Mouse (Mus musculus) CH12.LX (cell line): ENCODE results near the gene Agpat3. TPM values are rescaled to one million over a fixed set of nuclear protein-coding genes. Genes with fewer than 3 reads are reported as not detected.

Experiments used
- DNase-seq: peaks from one replicate; pipeline ENCODE4 v3.0.0-alpha.2; 2013; ENCODE audit errors: extremely low read depth
- H3K27ac ChIP-seq: 2 replicates; pipeline ENCODE4 v1.5.1; 2012; ENCODE audit warnings: low read depth, mild to moderate bottlenecking, control low read depth, moderate library complexity; ENCODE audit not compliant: insufficient read depth
- H3K27me3 ChIP-seq: replicated peaks from 2 replicates; pipeline ENCODE3; 2012; ENCODE audit warnings: inconsistent platforms
- H3K36me3 ChIP-seq, 2 experiments: replicated peaks in 1 of 2; 2 replicates each; pipeline versions ENCODE3 to v1.6.1; 2012; ENCODE audit warnings: inconsistent platforms in 1 of 2, low read length in 1 of 2, mild to moderate bottlenecking in 1 of 2, mixed read lengths in 1 of 2, moderate library complexity in 1 of 2; ENCODE audit not compliant: control insufficient read depth in 1 of 2, insufficient read depth in 1 of 2
- H3K4me1 ChIP-seq, 2 experiments: 2 replicates each; pipeline ENCODE4 v1.6.1; 2012; ENCODE audit warnings: inconsistent platforms in 1 of 2, moderate library complexity in 1 of 2; ENCODE audit not compliant: insufficient read depth in 2 of 2, control insufficient read depth in 1 of 2
- H3K4me2 ChIP-seq: 2 replicates; pipeline ENCODE4 v1.6.1; 2012; ENCODE audit warnings: low read depth, mild to moderate bottlenecking, control low read depth; ENCODE audit not compliant: poor library complexity, insufficient read depth, severe bottlenecking
- H3K4me3 ChIP-seq, 3 experiments: fragments of 150-350 bp in 1 of 3; sonication (generic) in 1 of 3; replicated peaks in 1 of 3; 2 replicates each; pipeline versions ENCODE3 to v1.5.1; 2011 to 2012; ENCODE audit warnings: low read depth in 2 of 3, low read length in 2 of 3, mild to moderate bottlenecking in 2 of 3, moderate library complexity in 2 of 3, control low read depth in 1 of 3, improper control_type of control experiment in 1 of 3, inconsistent platforms in 1 of 3, mixed read lengths in 1 of 3; ENCODE audit not compliant: poor library complexity in 1 of 3
- H3K79me2 ChIP-seq: replicated peaks from 2 replicates; pipeline ENCODE4 v1.6.1; 2012; ENCODE audit warnings: mild to moderate bottlenecking, moderate library complexity; ENCODE audit not compliant: control insufficient read depth, poor library complexity, insufficient read depth, severe bottlenecking; ENCODE audit errors: extremely low read depth
- H3K9ac ChIP-seq: 2 replicates; pipeline ENCODE4 v1.6.1; 2012; ENCODE audit warnings: low read depth, mild to moderate bottlenecking, control low read depth, moderate library complexity; ENCODE audit not compliant: insufficient read depth
- H3K9me3 ChIP-seq: replicated peaks from 2 replicates; pipeline ENCODE3; 2012; ENCODE audit warnings: low read length, inconsistent platforms, mixed read lengths
- BHLHE40 ChIP-seq: IDR thresholded peaks from 2 replicates; pipeline ENCODE4 v1.6.1; 2011; ENCODE audit warnings: mild to moderate bottlenecking, low read depth, low read length, improper control_type of control experiment
- CHD1 ChIP-seq: IDR thresholded peaks from 2 replicates; pipeline ENCODE4 v1.6.1; 2012; ENCODE audit warnings: low read depth, low read length, improper control_type of control experiment, inconsistent platforms
- CHD2 ChIP-seq: IDR thresholded peaks from 2 replicates; pipeline ENCODE4 v1.6.1; 2011; ENCODE audit warnings: low read length, improper control_type of control experiment
- E2F4 ChIP-seq: IDR thresholded peaks from 2 replicates; pipeline ENCODE4 v1.6.1; 2011; ENCODE audit warnings: low read depth, low read length, improper control_type of control experiment; ENCODE audit not compliant: insufficient replicate concordance
- ELF1 ChIP-seq: IDR thresholded peaks from 2 replicates; pipeline ENCODE4 v1.6.1; 2014; ENCODE audit warnings: low read depth, mild to moderate bottlenecking, inconsistent platforms, low read length, improper control_type of control experiment
- ETS1 ChIP-seq: conservative IDR thresholded peaks from 2 replicates; pipeline ENCODE4 v1.6.1; 2012; ENCODE audit warnings: low read depth, mild to moderate bottlenecking, inconsistent platforms, low read length, improper control_type of control experiment, moderate library complexity
- HCFC1 ChIP-seq: IDR thresholded peaks from 2 replicates; pipeline ENCODE4 v1.6.1; 2012; ENCODE audit warnings: low read depth, mild to moderate bottlenecking, inconsistent platforms, low read length, improper control_type of control experiment
- IRF4 ChIP-seq: IDR thresholded peaks from 2 replicates; pipeline ENCODE4 v1.6.1; 2014; ENCODE audit warnings: low read depth, mild to moderate bottlenecking, inconsistent platforms, low read length, improper control_type of control experiment
- JUN ChIP-seq: IDR thresholded peaks from 2 replicates; pipeline ENCODE4 v1.6.1; 2011; ENCODE audit warnings: low read depth, mild to moderate bottlenecking, low read length, improper control_type of control experiment, moderate library complexity; ENCODE audit not compliant: insufficient read depth
- JUND ChIP-seq: conservative IDR thresholded peaks from 2 replicates; pipeline ENCODE4 v1.6.1; 2011; ENCODE audit warnings: low read depth, low read length, improper control_type of control experiment
- KAT2A ChIP-seq: IDR thresholded peaks from 2 replicates; pipeline ENCODE4 v1.6.1; 2012; ENCODE audit warnings: low read length, improper control_type of control experiment, inconsistent platforms; ENCODE audit not compliant: insufficient replicate concordance
- MAFK ChIP-seq: IDR thresholded peaks from 2 replicates; pipeline ENCODE4 v1.6.1; 2011; ENCODE audit warnings: low read length, improper control_type of control experiment; ENCODE audit not compliant: insufficient replicate concordance
- MAX ChIP-seq: IDR thresholded peaks from 2 replicates; pipeline ENCODE4 v1.6.1; 2011; ENCODE audit warnings: low read length, improper control_type of control experiment
- MEF2A ChIP-seq: IDR thresholded peaks from 2 replicates; pipeline ENCODE4 v1.6.1; 2014; ENCODE audit warnings: low read depth, mild to moderate bottlenecking, inconsistent platforms, low read length, improper control_type of control experiment, borderline replicate concordance
- MXI1 ChIP-seq: IDR thresholded peaks from 2 replicates; pipeline ENCODE4 v1.6.1; 2011; ENCODE audit warnings: mild to moderate bottlenecking, low read depth, low read length, improper control_type of control experiment
- MYC ChIP-seq: IDR thresholded peaks from 2 replicates; pipeline ENCODE4 v1.6.1; 2011; ENCODE audit warnings: low read depth, mild to moderate bottlenecking, improper control_type of control experiment, low read length
- NRF1 ChIP-seq: IDR thresholded peaks from 2 replicates; pipeline ENCODE4 v1.6.1; 2014; ENCODE audit warnings: low read depth, mild to moderate bottlenecking, inconsistent platforms, low read length, improper control_type of control experiment, moderate library complexity
- PAX5 ChIP-seq: IDR thresholded peaks from 2 replicates; pipeline ENCODE4 v1.6.1; 2012; ENCODE audit warnings: low read length, inconsistent platforms, mixed read lengths
- POLR2AphosphoS2 ChIP-seq: IDR thresholded peaks from 2 replicates; pipeline ENCODE4 v1.6.1; 2011; ENCODE audit warnings: low read depth, low read length, improper control_type of control experiment
- RAD21 ChIP-seq: IDR thresholded peaks from 2 replicates; pipeline ENCODE4 v1.6.1; 2011; ENCODE audit warnings: low read depth, mild to moderate bottlenecking, low read length, improper control_type of control experiment, moderate library complexity
- RCOR1 ChIP-seq: conservative IDR thresholded peaks from 2 replicates; pipeline ENCODE4 v1.6.1; 2012; ENCODE audit warnings: low read depth, mild to moderate bottlenecking, inconsistent platforms, low read length, improper control_type of control experiment
- SIN3A ChIP-seq: IDR thresholded peaks from 2 replicates; pipeline ENCODE4 v1.6.1; 2012; ENCODE audit warnings: low read length, improper control_type of control experiment, inconsistent platforms
- TBP ChIP-seq: conservative IDR thresholded peaks from 2 replicates; pipeline ENCODE4 v1.6.1; 2011; ENCODE audit warnings: low read depth, low read length, improper control_type of control experiment
- TCF12 ChIP-seq: IDR thresholded peaks from 2 replicates; pipeline ENCODE4 v1.6.1; 2014; ENCODE audit warnings: low read depth, mild to moderate bottlenecking, inconsistent platforms, low read length, improper control_type of control experiment
- UBTF ChIP-seq: IDR thresholded peaks from 2 replicates; pipeline ENCODE4 v1.6.1; 2012; ENCODE audit warnings: low read depth, mild to moderate bottlenecking, inconsistent platforms, low read length, improper control_type of control experiment, moderate library complexity
- USF1 ChIP-seq: IDR thresholded peaks from 2 replicates; pipeline ENCODE4 v1.6.1; 2014; ENCODE audit warnings: low read depth, mild to moderate bottlenecking, inconsistent platforms, low read length, improper control_type of control experiment
- USF2 ChIP-seq: conservative IDR thresholded peaks from 2 replicates; pipeline ENCODE4 v1.6.1; 2011; ENCODE audit warnings: low read depth, low read length, improper control_type of control experiment
- ZC3H11A ChIP-seq: IDR thresholded peaks from 2 replicates; pipeline ENCODE4 v1.6.1; 2012; ENCODE audit warnings: low read depth, mild to moderate bottlenecking, inconsistent platforms, low read length, improper control_type of control experiment
- ZNF384 ChIP-seq: IDR thresholded peaks from 2 replicates; pipeline ENCODE4 v1.6.1; 2012; ENCODE audit warnings: low read depth, low read length, improper control_type of control experiment, inconsistent platforms
- dilution Hi-C: fragments of 300-500 bp; cut with MboI; formaldehyde crosslinking; loops from 2 replicates; pipeline ENCODE4 v1.14.3; 2020; ENCODE audit warnings: low sequenced_read_pairs; ENCODE audit not compliant: extremely low pct_unique_long_range_greater_than_20kb, extremely low pct_ligation_motif_present
- in situ Hi-C: fragments of 300-500 bp; cut with MboI; formaldehyde crosslinking; loops from 3 replicates; pipeline ENCODE4 v1.14.3; 2019; ENCODE audit warnings: low sequenced_read_pairs, low pct_ligation_motif_present, low pct_unique_long_range_greater_than_20kb, mixed read lengths
- polyA plus RNA-seq: library from polyadenylated mRNA; unstranded; fragments of >175 nt; gene quantifications from 2 replicates; pipeline ENCODE4 v1.2.1, GENCODE M21; 2012; ENCODE audit warnings: low read depth; ENCODE audit not compliant: insufficient read length
- total RNA-seq, 2 experiments: library from RNA; depleted of rRNA; stranded (reverse); fragments of 300-350 nt in 1 of 2; fragments of >200 nt in 1 of 2; gene quantifications; 2 replicates each; pipeline ENCODE4 v1.2.3; 2012 to 2014

Gene Agpat3
- total and polyA plus RNA-seq, 3 experiments, result 36.7 to 67.2 (median 63.1) TPM

DNA sequence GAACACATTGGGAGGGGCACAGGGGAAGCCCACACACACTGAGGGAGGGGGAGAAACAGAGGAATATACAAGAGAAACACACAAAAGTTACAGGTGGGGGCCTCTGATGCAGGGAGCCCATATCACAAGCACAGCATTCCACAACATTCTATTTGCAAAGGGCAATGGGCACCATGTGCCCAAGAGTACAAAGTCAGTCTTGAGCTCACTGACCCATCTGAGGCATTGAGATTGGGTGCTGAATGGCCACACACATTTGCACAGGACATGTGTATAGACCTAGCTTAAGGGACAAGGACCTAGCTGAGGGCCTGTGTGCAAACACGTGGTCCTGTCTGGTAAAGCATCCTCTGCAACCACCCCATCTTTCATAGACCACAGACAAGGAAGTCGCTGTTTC, 6.8 kb downstream of the Agpat3 start:
- Histone ChIP-seq H3K4me2 (no peak overlapping the region), H3K4me3 (no peak overlapping the region), H3K27me3 (peaks cover 1% of the 10 kb centered on the region), H3K9me3 (no peaks in the 10 kb centered on the region), H3K27ac (no peak overlapping the region), H3K79me2 (no peaks in the 10 kb centered on the region), H3K9ac (no peak overlapping the region), H3K4me1 (peaks cover 0 to 12% of the 10 kb centered on the region in 2 experiments; a peak in 2 of 4 replicates), H3K36me3 (peaks cover 4 to 39% of the 10 kb centered on the region in 2 experiments)
- TF ChIP-seq UBTF, result no peak
- no peak for TF ChIP-seq MXI1
- no peak for TF ChIP-seq ELF1
- TF ChIP-seq ETS1, result no peak
- TF ChIP-seq SIN3A, result no peak
- no peak for TF ChIP-seq RAD21
- TF ChIP-seq JUND, result no peak
- TF ChIP-seq E2F4, result no peak
- TF ChIP-seq MAFK, result no peak
- TF ChIP-seq IRF4, result no peak
- no peak for TF ChIP-seq MAX
- no peak for TF ChIP-seq ZNF384
- TF ChIP-seq JUN, result no peak
- TF ChIP-seq NRF1, result no peak
- TF ChIP-seq TBP, result no peak
- TF ChIP-seq CHD2, result no peak
- TF ChIP-seq TCF12, result no peak
- TF ChIP-seq CHD1, result no peak
- no peak for TF ChIP-seq PAX5
- no peak for TF ChIP-seq USF2
- DNase-seq, result no peak
- dilution Hi-C loops (no loop called here), in situ Hi-C loops (no loop called here)

DNA sequence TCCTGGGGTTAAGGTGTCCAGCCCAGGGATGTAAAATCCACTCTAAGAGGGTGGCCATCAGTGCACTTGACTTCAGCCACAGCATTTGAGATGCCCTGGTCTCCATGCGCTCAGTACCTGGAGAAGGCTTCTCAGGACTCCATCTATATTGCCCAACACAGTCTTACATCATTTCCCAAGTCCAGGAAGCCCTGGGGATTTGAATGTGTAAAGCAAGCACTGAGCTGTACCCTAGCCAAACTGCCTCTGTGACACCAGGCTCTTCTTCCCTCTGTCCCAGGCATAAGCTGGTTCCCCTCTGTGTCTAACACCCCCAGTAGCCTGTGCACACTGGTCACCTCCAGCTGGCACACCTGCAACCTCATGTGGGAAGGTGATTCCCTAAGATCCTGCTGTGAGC, 10.2 kb downstream of the Agpat3 start:
- no peak overlapping the region for H3K4me3 ChIP-seq
- no peak overlapping the region for H3K27ac ChIP-seq
- H3K9ac ChIP-seq, result no peak overlapping the region
- no peaks in the 10 kb centered on the region for H3K27me3 ChIP-seq
- in situ Hi-C loops, result no loop called here
- no peak for TF ChIP-seq KAT2A
- TF ChIP-seq BHLHE40, result no peak
- TF ChIP-seq RCOR1, result no peak
- TF ChIP-seq PAX5, result no peak
- TF ChIP-seq ZC3H11A, result no peak
- TF ChIP-seq NRF1, result no peak
- TF ChIP-seq MEF2A, result no peak
- no peak for TF ChIP-seq MXI1
- no peak for TF ChIP-seq USF2
- no peak for TF ChIP-seq JUND
- TF ChIP-seq ELF1, result no peak
- no peak for TF ChIP-seq HCFC1
- no peak for TF ChIP-seq MYC
- no peak for TF ChIP-seq POLR2AphosphoS2
- TF ChIP-seq ETS1, result no peak
- TF ChIP-seq MAFK, result no peak
- TF ChIP-seq RAD21, result no peak
- TF ChIP-seq USF1, result no peak
- peaks cover 0 to 10% of the 10 kb centered on the region in 2 experiments; a peak in 1 of 4 replicates for H3K4me1 ChIP-seq
- peaks cover 6 to 40% of the 10 kb centered on the region in 2 experiments for H3K36me3 ChIP-seq
- dilution Hi-C loops, result no loop called here
- no peak for DNase-seq
- no peak overlapping the region for H3K4me2 ChIP-seq
- H3K9me3 ChIP-seq, result no peaks in the 10 kb centered on the region
- H3K79me2 ChIP-seq, result no peaks in the 10 kb centered on the region
